Mouse (Mus musculus): Measurements from ENCODE around the gene Rangrf.
"Not testable (repeated sequence)": the region's sequence is repeated elsewhere in the genome, so short reads cannot be mapped to it uniquely, and the experiment has no call there.

Rangrf gene

DNA sequence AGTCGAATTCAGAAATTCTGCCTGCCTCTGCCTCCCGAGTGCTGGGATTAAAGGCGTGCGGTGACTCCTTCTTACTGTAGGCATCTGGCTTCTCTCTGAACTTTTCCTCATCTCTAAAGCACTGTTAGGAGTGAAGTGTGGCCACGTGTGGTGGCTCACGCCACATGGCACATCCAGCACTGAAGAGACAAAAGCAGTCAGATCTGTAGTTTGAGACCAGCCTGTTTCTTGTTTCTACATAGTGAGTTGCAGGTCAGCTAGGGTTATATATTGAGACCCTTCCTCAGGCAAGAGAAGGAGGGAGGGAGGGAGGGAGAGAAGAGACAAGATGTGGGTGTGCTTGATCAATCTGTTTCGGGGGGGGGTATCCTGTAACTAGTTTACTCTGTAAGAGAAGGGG, at the start of gene Rangrf:
TSS of gene Rangrf (minus strand) at position 101 of the 400 bp plus-strand sequence.
- DNase-seq, result no peak

- DNase-seq, result no peak
Measured at GRCm38 (mm10) chr11:69020691-69021090, 45.7 kb upstream of the Rangrf start.

DNA sequence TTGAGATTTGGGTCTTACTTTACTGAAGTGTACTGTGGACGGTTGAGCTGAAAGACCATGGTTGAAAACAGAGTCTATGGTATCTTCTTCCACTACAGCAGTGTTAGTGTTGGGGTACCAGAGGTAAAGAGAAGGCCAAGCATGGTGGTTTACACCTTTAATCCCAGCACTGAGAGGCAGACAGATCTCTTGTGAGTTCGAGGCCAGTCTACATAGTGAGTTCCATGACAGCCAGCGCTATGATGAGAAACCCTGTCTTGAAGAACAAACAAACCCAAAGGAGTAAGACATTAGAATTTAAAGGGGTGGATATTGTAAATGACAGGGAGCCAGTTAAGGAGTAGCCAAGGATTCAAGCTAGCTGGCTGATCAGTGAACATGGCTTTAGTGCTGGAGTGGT, 41.8 kb upstream of the Rangrf start:
- no peak for DNase-seq

GRCm38 (mm10) chr11:69015644-69016441, 40.9 kb upstream of the Rangrf start, which contains the start of gene Ctc1:
TSS of gene Ctc1 (plus strand) at chr11:69015911.
- peak; percentile 94 for DNase-seq

DNA sequence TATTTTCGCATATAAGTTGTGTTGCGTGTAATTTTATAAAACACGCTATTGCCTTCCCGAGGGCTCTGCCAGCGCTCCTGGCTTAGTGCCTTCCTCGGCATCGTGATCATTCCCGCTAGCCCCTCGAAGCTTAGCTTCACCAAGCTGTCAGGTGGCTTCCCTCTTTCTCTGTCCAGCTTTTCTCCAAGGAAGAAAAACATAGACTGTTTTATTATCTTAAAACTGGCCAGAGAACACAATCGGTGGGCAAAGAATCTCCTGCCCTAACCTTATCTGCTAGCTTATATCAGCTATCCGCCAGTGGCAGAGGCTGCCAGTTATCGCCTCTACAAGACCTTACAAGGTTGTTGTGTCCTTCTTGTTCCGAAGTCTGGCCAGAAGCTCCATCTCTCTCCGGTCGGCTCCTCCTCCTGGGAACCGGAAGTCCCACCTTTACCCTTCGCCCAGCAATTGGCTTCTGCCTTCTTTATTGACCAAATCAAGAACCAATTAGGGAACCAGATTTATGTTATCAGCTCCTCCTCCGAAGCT, 37.2 kb upstream of the Rangrf start:
- DNase-seq, result peak; percentile 96

DNA sequence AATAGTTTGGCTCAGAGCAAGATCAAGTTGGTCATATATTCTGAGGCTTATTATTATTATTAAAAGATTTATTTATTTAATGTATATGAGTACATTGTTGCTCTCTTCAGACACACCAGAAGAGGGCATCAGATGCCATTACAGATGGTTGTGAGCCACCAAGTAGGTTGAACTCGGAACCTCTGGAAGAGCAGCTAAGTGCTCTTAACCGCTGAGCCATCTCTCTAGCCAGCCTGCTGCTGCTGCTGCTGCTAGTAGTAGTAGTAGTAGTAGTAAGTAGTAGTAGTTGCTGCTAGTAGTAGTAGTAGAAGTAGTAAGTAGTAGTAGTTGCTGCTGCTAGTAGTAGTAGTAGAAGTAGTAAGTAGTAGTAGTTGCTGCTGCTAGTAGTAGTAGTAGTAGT, 36.5 kb upstream of the Rangrf start:
- DNase-seq, result not testable (repeated sequence)

- DNase-seq, result no peak
Measured at GRCm38 (mm10) chr11:69010400-69011323, 35.7 kb upstream of the Rangrf start.

- no peak for DNase-seq
Measured at GRCm38 (mm10) chr11:69009508-69009907, 34.5 kb upstream of the Rangrf start.

GRCm38 (mm10) chr11:69008182-69009121, 33.5 kb upstream of the Rangrf start, which contains the start of gene Pfas:
TSS of gene Pfas (minus strand) at chr11:69008460.
- peak; percentile 94 for DNase-seq

DNA sequence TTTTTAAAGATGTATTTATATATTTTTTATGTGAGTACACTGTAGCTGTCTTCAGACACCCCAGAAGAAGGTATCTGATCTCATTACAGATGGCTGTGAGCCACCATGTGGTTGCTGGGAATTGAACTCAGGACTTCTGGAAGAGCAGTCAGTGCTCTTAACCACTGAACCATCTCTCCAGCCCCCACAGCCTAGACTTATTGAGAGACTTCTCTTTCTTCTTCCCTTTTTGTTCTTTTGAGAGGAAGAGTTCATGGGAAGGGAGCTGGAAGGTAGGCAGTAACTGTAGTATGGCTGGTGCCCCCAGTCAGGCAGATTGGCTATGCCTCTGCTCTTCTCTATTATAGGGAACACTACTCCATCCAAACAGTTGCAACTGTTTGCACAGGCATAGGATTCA, 31.6 kb upstream of the Rangrf start:
- DNase-seq, result not testable (repeated sequence)

DNA sequence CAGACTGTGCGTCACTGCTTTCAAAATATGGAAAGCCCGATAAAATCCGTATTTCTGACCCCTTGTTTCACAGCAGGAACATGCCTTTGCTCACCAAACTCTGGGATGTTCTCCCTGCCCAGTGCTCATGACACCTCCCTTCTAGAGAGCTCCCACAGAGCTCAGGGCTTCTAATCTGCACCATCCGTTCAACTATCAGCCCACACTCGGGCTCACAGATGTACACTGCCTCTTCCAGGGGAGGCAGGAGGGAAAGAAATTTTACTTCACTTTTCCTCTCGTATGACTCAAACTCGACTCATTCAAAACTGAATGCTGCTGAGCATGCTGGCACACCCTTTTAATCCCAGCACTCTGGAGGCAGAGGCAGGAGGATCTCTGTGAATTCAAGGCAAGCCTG, 30.2 kb upstream of the Rangrf start:
- DNase-seq, result no peak

- DNase-seq, result peak; percentile 44
Measured at GRCm38 (mm10) chr11:69003592-69003991, 28.6 kb upstream of the Rangrf start.

- DNase-seq, result not testable (repeated sequence)
Measured at GRCm38 (mm10) chr11:69002782-69003181, 27.8 kb upstream of the Rangrf start.

- DNase-seq, result no peak
Measured at GRCm38 (mm10) chr11:68997080-68997479, 22.1 kb upstream of the Rangrf start.

- DNase-seq, result no peak
Measured at GRCm38 (mm10) chr11:68994377-68994776, 19.4 kb upstream of the Rangrf start.

DNA sequence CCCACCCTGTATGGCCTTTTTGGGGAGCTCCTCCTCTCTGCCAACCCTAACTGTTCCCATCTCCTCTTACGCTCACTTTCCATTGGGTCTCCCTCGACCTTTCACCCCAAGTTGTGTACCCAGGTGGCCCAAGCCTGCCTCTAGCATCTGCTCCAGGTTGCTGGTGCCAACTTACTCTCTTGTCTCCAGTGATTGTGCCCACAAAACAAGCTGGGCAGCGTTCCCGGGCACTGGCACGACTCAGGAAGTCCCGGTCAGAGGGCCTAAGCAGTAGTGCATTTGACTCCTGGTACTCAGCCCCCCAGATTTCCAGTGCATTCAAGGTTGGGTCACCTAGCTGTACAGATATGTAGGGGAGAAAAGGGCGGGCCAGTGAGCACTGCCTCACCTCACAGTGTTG, 18.1 kb upstream of the Rangrf start:
- no peak for DNase-seq

DNA sequence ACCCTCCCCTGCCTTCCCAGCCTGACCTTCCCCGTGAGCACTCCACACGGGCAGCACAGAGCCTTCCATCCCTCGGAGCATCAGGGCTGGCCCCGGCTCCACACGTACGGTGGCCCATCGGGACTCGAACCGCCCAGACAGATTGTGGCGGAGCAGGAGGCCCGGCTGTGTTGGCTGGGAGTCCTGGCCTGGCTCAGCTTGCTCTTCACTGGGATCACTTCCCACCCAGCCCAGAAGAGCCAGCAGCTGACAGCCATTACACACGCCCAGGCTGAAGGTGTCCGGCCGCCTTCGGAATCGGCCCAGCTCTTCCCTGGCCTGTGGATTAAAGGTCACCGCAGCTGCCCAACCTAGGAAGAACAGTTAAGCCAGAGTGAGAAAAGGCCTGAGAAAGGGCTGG, 13.4 kb upstream of the Rangrf start:
- peak; percentile 33 for DNase-seq

GRCm38 (mm10) chr11:68987365-68987882, 12.4 kb upstream of the Rangrf start:
- no peak for DNase-seq

- DNase-seq, result peak; percentile 91
Measured at GRCm38 (mm10) chr11:68982639-68983369, 7.8 kb upstream of the Rangrf start.

- DNase-seq, result no peak
Measured at GRCm38 (mm10) chr11:68980919-68981318, 5.9 kb upstream of the Rangrf start.

- no peak for DNase-seq
Measured at GRCm38 (mm10) chr11:68979320-68979733, 4.3 kb upstream of the Rangrf start.

Data from lung, postnatal 36 days (tissue).